Mouse (Mus musculus) ES-Bruce4 (cell line): ENCODE measurements around the gene Rab8a. TPM values are rescaled to one million over a fixed set of nuclear protein-coding genes. Genes with fewer than 3 reads are reported as not detected.

Source experiments
- H3K27ac ChIP-seq: 2 replicates; pipeline ENCODE4 v1.5.1; 2012; ENCODE audit warnings: low read length, inconsistent platforms; ENCODE audit not compliant: insufficient read depth
- H3K27me3 ChIP-seq: 2 replicates; pipeline ENCODE4 v1.6.1; 2012; ENCODE audit warnings: mild to moderate bottlenecking, low read length, inconsistent platforms; ENCODE audit not compliant: control insufficient read depth, poor library complexity, insufficient read depth, severe bottlenecking
- H3K36me3 ChIP-seq: 2 replicates; pipeline ENCODE4 v1.6.1; 2012; ENCODE audit warnings: inconsistent platforms, mild to moderate bottlenecking, low read length, moderate library complexity; ENCODE audit not compliant: control insufficient read depth, poor library complexity, insufficient read depth, severe bottlenecking
- H3K4me1 ChIP-seq: one replicate; pipeline ENCODE4 v1.8.1; 2011; ENCODE audit warnings: low read length; ENCODE audit not compliant: control insufficient read depth, insufficient read depth
- H3K4me3 ChIP-seq: 2 replicates; pipeline ENCODE4 v1.5.1; 2011; ENCODE audit warnings: low read depth, mild to moderate bottlenecking, low read length
- H3K9ac ChIP-seq: 2 replicates; pipeline ENCODE4 v1.6.1; 2012; ENCODE audit warnings: low read depth, mild to moderate bottlenecking, inconsistent platforms; ENCODE audit not compliant: poor library complexity, severe bottlenecking
- H3K9me3 ChIP-seq: replicated peaks from 2 replicates; pipeline ENCODE4 v1.6.1; 2012; ENCODE audit warnings: mild to moderate bottlenecking, low read length, inconsistent platforms; ENCODE audit not compliant: control insufficient read depth, poor library complexity, insufficient read depth, severe bottlenecking
- CTCF ChIP-seq: IDR thresholded peaks from one replicate; pipeline ENCODE4 v1.8.1; 2011; ENCODE audit warnings: low read depth, low read length
- EP300 ChIP-seq: IDR thresholded peaks from 2 replicates; pipeline ENCODE4 v1.6.1; 2011; ENCODE audit warnings: low read depth, low read length; ENCODE audit not compliant: insufficient read depth
- POLR2A ChIP-seq: IDR thresholded peaks from one replicate; pipeline ENCODE4 v1.8.1; 2011; ENCODE audit warnings: low read length; ENCODE audit not compliant: insufficient read depth
- polyA plus RNA-seq: library from polyadenylated mRNA; stranded (reverse); fragments of >200 nt; gene quantifications from 2 replicates; pipeline ENCODE4 v1.2.4, GENCODE M21; 2011; ENCODE audit warnings: low read depth; ENCODE audit not compliant: missing spikeins, insufficient read depth, insufficient read length

The Rab8a gene
- polyA plus RNA-seq, 1 experiment = 115 TPM

- Histone ChIP-seq H3K4me3 (no peak overlapping the region), H3K9ac (no peak overlapping the region), H3K9me3 (peaks cover 6% of the 10 kb centered on the region), H3K36me3 (no peaks in the 10 kb centered on the region), H3K4me1 (no peaks in the 10 kb centered on the region), H3K27me3 (no peaks in the 10 kb centered on the region; the same call in 1 of the 2 replicates), H3K27ac (no peak overlapping the region)
- TF ChIP-seq CTCF (no peak), EP300 (no peak), POLR2A (no peak)
Observed at GRCm38 (mm10) chr8:72127834-72128233, 33.2 kb upstream of the Rab8a start.

- no peaks in the 10 kb centered on the region for H3K36me3 ChIP-seq
- H3K4me3 ChIP-seq = no peak overlapping the region
- H3K9ac ChIP-seq = no peak overlapping the region
- TF ChIP-seq POLR2A (no peak), CTCF (no peak), EP300 (no peak)
- H3K27ac ChIP-seq = no peak overlapping the region
- H3K4me1 ChIP-seq = no peaks in the 10 kb centered on the region
- peaks cover 4% of the 10 kb centered on the region; the same call in 1 of the 2 replicates for H3K9me3 ChIP-seq
- no peaks in the 10 kb centered on the region for H3K27me3 ChIP-seq
Observed at GRCm38 (mm10) chr8:72131251-72131650, 29.7 kb upstream of the Rab8a start.

GRCm38 (mm10) chr8:72131901-72132300 is 29.1 kb upstream of the Rab8a start:
- TF ChIP-seq EP300 = no peak
- TF ChIP-seq POLR2A = no peak
- no peak for TF ChIP-seq CTCF
- Histone ChIP-seq H3K36me3 (no peaks in the 10 kb centered on the region), H3K27me3 (no peaks in the 10 kb centered on the region), H3K27ac (no peak overlapping the region), H3K4me1 (peaks cover under 1% of the 10 kb centered on the region), H3K4me3 (no peak overlapping the region), H3K9me3 (no peaks in the 10 kb centered on the region), H3K9ac (no peak overlapping the region)

GRCm38 (mm10) chr8:72132417-72132816 is 28.6 kb upstream of the Rab8a start:
- peaks cover 2% of the 10 kb centered on the region for H3K4me1 ChIP-seq
- H3K9ac ChIP-seq = no peak overlapping the region
- H3K27ac ChIP-seq = no peak overlapping the region
- no peak for TF ChIP-seq CTCF
- TF ChIP-seq EP300 = no peak
- no peak for TF ChIP-seq POLR2A
- H3K9me3 ChIP-seq = no peaks in the 10 kb centered on the region
- no peaks in the 10 kb centered on the region for H3K27me3 ChIP-seq
- no peaks in the 10 kb centered on the region for H3K36me3 ChIP-seq
- H3K4me3 ChIP-seq = no peak overlapping the region

- TF ChIP-seq EP300 = no peak
- no peak for TF ChIP-seq CTCF
- no peak for TF ChIP-seq POLR2A
- Histone ChIP-seq H3K9me3 (no peaks in the 10 kb centered on the region), H3K36me3 (no peaks in the 10 kb centered on the region), H3K4me1 (peaks cover 2% of the 10 kb centered on the region), H3K9ac (no peak overlapping the region), H3K4me3 (no peak overlapping the region), H3K27me3 (no peaks in the 10 kb centered on the region), H3K27ac (no peak overlapping the region)
Observed at GRCm38 (mm10) chr8:72132891-72133290, 28.1 kb upstream of the Rab8a start.

GRCm38 (mm10) chr8:72133507-72133906 is 27.5 kb upstream of the Rab8a start:
- Histone ChIP-seq H3K27me3 (no peaks in the 10 kb centered on the region), H3K36me3 (no peaks in the 10 kb centered on the region), H3K9me3 (no peaks in the 10 kb centered on the region), H3K4me1 (peaks cover 2% of the 10 kb centered on the region), H3K4me3 (no peak overlapping the region), H3K9ac (no peak overlapping the region), H3K27ac (no peak overlapping the region)
- TF ChIP-seq EP300 (no peak), POLR2A (no peak), CTCF (no peak)
